Mouse (Mus musculus) myocyte (in vitro differentiated cells): ENCODE data around the gene Krt71. TPM values are rescaled to one million over a fixed set of nuclear protein-coding genes. Genes with fewer than 3 reads are reported as not detected.

Source experiments
- H3K27me3 ChIP-seq: one replicate; pipeline ENCODE4 v1.6.1; 2011; ENCODE audit not compliant: control insufficient read depth, insufficient read depth, insufficient read length
- H3K36me3 ChIP-seq: one replicate; pipeline ENCODE4 v1.6.1; 2011; ENCODE audit not compliant: control insufficient read depth, insufficient read depth
- H3K4me2 ChIP-seq: one replicate; pipeline ENCODE4 v1.6.1; 2011; ENCODE audit warnings: low read depth, control low read depth
- H3K4me3 ChIP-seq: one replicate; pipeline ENCODE4 v1.5.1; 2011; ENCODE audit warnings: mild to moderate bottlenecking, control low read depth, moderate library complexity
- H3K79me2 ChIP-seq: one replicate; pipeline ENCODE4 v1.6.1; 2011; ENCODE audit not compliant: control insufficient read depth, insufficient read depth
- H3ac ChIP-seq: one replicate; pipeline ENCODE4 v1.6.1; 2011; ENCODE audit not compliant: control insufficient read depth, insufficient read length
- CEBPB ChIP-seq: IDR thresholded peaks from 2 replicates; pipeline ENCODE4 v1.6.1; 2011; ENCODE audit warnings: mild to moderate bottlenecking, moderate library complexity; ENCODE audit not compliant: poor library complexity, insufficient read depth, severe bottlenecking
- E2F4 ChIP-seq: IDR thresholded peaks from one replicate; pipeline ENCODE4 v1.6.1; 2011; ENCODE audit warnings: mild to moderate bottlenecking, control low read depth, moderate library complexity; ENCODE audit not compliant: insufficient read depth
- MAX ChIP-seq: IDR thresholded peaks from one replicate; pipeline ENCODE4 v1.6.1; 2011; ENCODE audit warnings: low read depth, mild to moderate bottlenecking, control low read depth
- MYOD1 ChIP-seq, 3 experiments: IDR thresholded peaks; one replicate each; pipeline ENCODE4 v1.6.1; 2011; ENCODE audit warnings: control low read depth in 2 of 3, low read depth in 2 of 3, mild to moderate bottlenecking in 2 of 3, moderate library complexity in 1 of 3; ENCODE audit not compliant: insufficient read length in 2 of 3, control insufficient read depth in 1 of 3
- MYOG ChIP-seq, 3 experiments: IDR thresholded peaks; one replicate each; pipeline ENCODE4 v1.6.1; 2011; ENCODE audit warnings: control low read depth in 2 of 3, low read depth in 2 of 3, mild to moderate bottlenecking in 2 of 3; ENCODE audit not compliant: insufficient read length in 2 of 3, control insufficient read depth in 1 of 3, insufficient read depth in 1 of 3
- POLR2A ChIP-seq: IDR thresholded peaks from one replicate; pipeline ENCODE4 v1.6.1; 2011; ENCODE audit warnings: low read depth, mild to moderate bottlenecking, control low read depth, moderate library complexity; ENCODE audit not compliant: insufficient read length
- POLR2AphosphoS2 ChIP-seq: IDR thresholded peaks from one replicate; pipeline ENCODE4 v1.6.1; 2011; ENCODE audit warnings: low read depth, control low read depth; ENCODE audit not compliant: insufficient read length
- REST ChIP-seq: IDR thresholded peaks from one replicate; pipeline ENCODE4 v1.6.1; 2011; ENCODE audit warnings: mild to moderate bottlenecking, control low read depth, moderate library complexity; ENCODE audit not compliant: insufficient read depth, insufficient read length
- SRF ChIP-seq: IDR thresholded peaks from one replicate; pipeline ENCODE4 v1.6.1; 2011; ENCODE audit warnings: low read depth; ENCODE audit not compliant: control insufficient read depth, insufficient read length
- TCF12 ChIP-seq: IDR thresholded peaks from one replicate; pipeline ENCODE4 v1.6.1; 2011; ENCODE audit warnings: mild to moderate bottlenecking, control low read depth; ENCODE audit not compliant: poor library complexity, insufficient read depth, severe bottlenecking
- TCF3 ChIP-seq: IDR thresholded peaks from one replicate; pipeline ENCODE4 v1.6.1; 2011; ENCODE audit warnings: low read depth, control low read depth; ENCODE audit not compliant: insufficient read length
- USF1 ChIP-seq: IDR thresholded peaks from one replicate; pipeline ENCODE4 v1.6.1; 2011; ENCODE audit warnings: low read depth, mild to moderate bottlenecking, control low read depth, moderate library complexity
- polyA plus RNA-seq: library from polyadenylated mRNA; unstranded; fragments of >200 nt; fragmentation: generic; extraction: Trizol; gene quantifications from one replicate; pipeline ENCODE4 v1.2.1, GENCODE M21; 2012; ENCODE audit warnings: missing spikeins

The Krt71 gene
- not detected for polyA plus RNA-seq

- H3K4me2 ChIP-seq: no peak within 1 kb of the TSS
- TF ChIP-seq TCF3 (no peak), POLR2AphosphoS2 (no peak), E2F4 (no peak), CEBPB (no peak), TCF12 (no peak), POLR2A (no peak), MAX (no peak), REST (no peak), MYOD1 (IDR thresholded peaks at IDR 0.05; ENCODE audit: control insufficient read depth in 1 of 3, insufficient read length in 2 of 3, low read depth in 2 of 3) (no peak), MYOG (IDR thresholded peaks at IDR 0.05; ENCODE audit: control insufficient read depth in 1 of 3, insufficient read depth in 1 of 3, insufficient read length in 2 of 3, low read depth in 2 of 3) (no peak)
- peaks cover 54% of the 10 kb centered on the region for H3K27me3 ChIP-seq
- no peak within 1 kb of the TSS for H3ac ChIP-seq
- no peak within 1 kb of the TSS for H3K4me3 ChIP-seq
- H3K36me3 ChIP-seq: no peaks in the 10 kb centered on the region
- H3K79me2 ChIP-seq: no peaks in the 10 kb centered on the region
Measured at GRCm38 (mm10) chr15:101742711-101743110, at the start of gene Krt71. Gene Krt71, minus strand, starts transcription at chr15:101743109.

- Histone ChIP-seq H3K4me3 (no peak overlapping the region), H3K79me2 (no peaks in the 10 kb centered on the region), H3K4me2 (no peak overlapping the region), H3K27me3 (peaks cover 60% of the 10 kb centered on the region), H3ac (no peak overlapping the region), H3K36me3 (no peaks in the 10 kb centered on the region)
- TF ChIP-seq SRF (no peak), TCF12 (no peak), REST (no peak), USF1 (no peak), MYOD1 (IDR thresholded peaks at IDR 0.05; ENCODE audit: control insufficient read depth in 1 of 3, insufficient read length in 2 of 3, low read depth in 2 of 3) (no peak), POLR2AphosphoS2 (no peak), POLR2A (no peak)
Measured at GRCm38 (mm10) chr15:101790867-101791266, 48.0 kb upstream of the Krt71 start.

- Histone ChIP-seq H3ac (no peak within 1 kb of the TSS), H3K4me3 (no peak within 1 kb of the TSS), H3K27me3 (peaks cover 60% of the 10 kb centered on the region), H3K4me2 (no peak within 1 kb of the TSS), H3K79me2 (no peaks in the 10 kb centered on the region), H3K36me3 (no peaks in the 10 kb centered on the region)
- no peak for TF ChIP-seq POLR2A
- TF ChIP-seq CEBPB: no peak
- no peak for TF ChIP-seq SRF
- TF ChIP-seq USF1: no peak
- TF ChIP-seq REST: no peak
- TF ChIP-seq TCF3: no peak
- no peak for TF ChIP-seq MYOG (IDR thresholded peaks at IDR 0.05; ENCODE audit: control insufficient read depth in 1 of 3, insufficient read depth in 1 of 3, insufficient read length in 2 of 3, low read depth in 2 of 3)
- no peak for TF ChIP-seq POLR2AphosphoS2
- no peak for TF ChIP-seq E2F4
- no peak for TF ChIP-seq MYOD1 (IDR thresholded peaks at IDR 0.05; ENCODE audit: control insufficient read depth in 1 of 3, insufficient read length in 2 of 3, low read depth in 2 of 3)
Measured at GRCm38 (mm10) chr15:101786360-101786759, 43.5 kb upstream of the Krt71 start, which contains the start of gene Krt72. Gene Krt72, minus strand, starts transcription at chr15:101786460.

- Histone ChIP-seq H3K4me2 (no peak overlapping the region), H3ac (no peak overlapping the region), H3K36me3 (no peaks in the 10 kb centered on the region), H3K4me3 (no peak overlapping the region), H3K27me3 (peaks cover 32% of the 10 kb centered on the region), H3K79me2 (no peaks in the 10 kb centered on the region)
- no peak for TF ChIP-seq E2F4
- TF ChIP-seq USF1: no peak
- TF ChIP-seq TCF12: no peak
- no peak for TF ChIP-seq MYOG (IDR thresholded peaks at IDR 0.05; ENCODE audit: control insufficient read depth in 1 of 3, insufficient read depth in 1 of 3, insufficient read length in 2 of 3, low read depth in 2 of 3)
- no peak for TF ChIP-seq POLR2A
- no peak for TF ChIP-seq CEBPB
- no peak for TF ChIP-seq SRF
- TF ChIP-seq REST: no peak
- no peak for TF ChIP-seq POLR2AphosphoS2
- TF ChIP-seq TCF3: no peak
- no peak for TF ChIP-seq MYOD1 (IDR thresholded peaks at IDR 0.05; ENCODE audit: control insufficient read depth in 1 of 3, insufficient read length in 2 of 3, low read depth in 2 of 3)
- TF ChIP-seq MAX: no peak
Measured at GRCm38 (mm10) chr15:101773420-101773819, 30.5 kb upstream of the Krt71 start.

- TF ChIP-seq POLR2A (no peak), TCF12 (no peak), SRF (no peak), MYOD1 (IDR thresholded peaks at IDR 0.05; ENCODE audit: control insufficient read depth in 1 of 3, insufficient read length in 2 of 3, low read depth in 2 of 3) (no peak), MAX (no peak), POLR2AphosphoS2 (no peak), E2F4 (no peak), CEBPB (no peak), TCF3 (no peak), REST (no peak), MYOG (IDR thresholded peaks at IDR 0.05; ENCODE audit: control insufficient read depth in 1 of 3, insufficient read depth in 1 of 3, insufficient read length in 2 of 3, low read depth in 2 of 3) (no peak), USF1 (no peak)
- Histone ChIP-seq H3K79me2 (no peaks in the 10 kb centered on the region), H3K36me3 (no peaks in the 10 kb centered on the region), H3ac (no peak overlapping the region), H3K27me3 (peaks cover 26% of the 10 kb centered on the region), H3K4me2 (no peak overlapping the region), H3K4me3 (no peak overlapping the region)
Measured at GRCm38 (mm10) chr15:101772711-101773081, 29.8 kb upstream of the Krt71 start.
